Mouse (Mus musculus): ENCODE results near the gene Flywch1. TPM values are rescaled to one million over a fixed set of nuclear protein-coding genes. Genes with fewer than 3 reads are reported as not detected.
A peak's percentile ranks its signal among the peaks of the same experiment; 100 is the strongest.
"Not testable (repeated sequence)": the region's sequence is repeated elsewhere in the genome, so short reads cannot be mapped to it uniquely, and the experiment has no call there.

Gene Flywch1
- total and polyA plus RNA-seq, 3 experiments: 18.8 to 28.3 (median 23.4) TPM

DNA sequence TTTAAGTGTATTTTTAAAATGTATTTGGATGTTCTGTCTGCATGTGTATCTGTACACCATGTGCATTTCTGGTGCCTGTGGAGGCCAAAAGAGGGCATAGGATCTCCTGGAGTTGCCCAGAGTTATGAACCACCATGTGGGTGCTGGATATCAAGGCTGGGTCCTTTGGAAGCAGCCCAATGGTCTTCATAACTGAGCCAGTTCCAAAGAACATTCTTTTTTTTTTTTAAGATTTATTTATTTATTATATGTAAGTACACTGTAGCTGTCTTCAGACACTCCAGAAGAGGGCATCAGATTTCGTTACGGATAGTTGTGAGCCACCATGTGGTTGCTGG, 786 bp upstream of the Flywch1 start:
- dilution Hi-C loops (cut with MboI; ENCODE audit: extremely low pct_ligation_motif_present, extremely low pct_unique_long_range_greater_than_20kb, low sequenced_read_pairs); H3K9me3 ChIP-seq (replicated peaks; ENCODE audit: low read length); H3K27ac ChIP-seq (ENCODE audit: insufficient read depth, low read depth); H3K27me3 ChIP-seq (replicated peaks); DNase-seq (ENCODE audit: extremely low read depth); H3K4me3 ChIP-seq (replicated peaks in 1 of 3; ENCODE audit: low read depth in 2 of 3, low read length in 2 of 3, poor library complexity in 1 of 3); H3K79me2 ChIP-seq (replicated peaks; ENCODE audit: control insufficient read depth, extremely low read depth, insufficient read depth, poor library complexity, severe bottlenecking): not testable (repeated sequence)
- peaks cover 4 to 23% of the 10 kb centered on the region in 2 experiments; a peak in 3 of 4 replicates for H3K4me1 ChIP-seq (ENCODE audit: control insufficient read depth in 1 of 2, insufficient read depth in 2 of 2)
- H3K36me3 ChIP-seq (replicated peaks in 1 of 2; ENCODE audit: control insufficient read depth in 1 of 2, insufficient read depth in 1 of 2, low read length in 1 of 2): peaks cover 0 to 10% of the 10 kb centered on the region in 2 experiments
- H3K4me2 ChIP-seq (ENCODE audit: insufficient read depth, low read depth, poor library complexity, severe bottlenecking): peak overlapping the region; percentile 84; the same call in 1 of the 2 replicates
- in situ Hi-C loops (cut with MboI; ENCODE audit: low pct_ligation_motif_present, low pct_unique_long_range_greater_than_20kb, low sequenced_read_pairs): loop anchor here (5.0 to 10.0 kb wide), 2 partner anchors 35 to 193 kb away; no protein-coding TSS in a partner anchor
- 0 out of 2 replicates have a peak overlapping the region, but pooled peaks have one; percentile 23 for H3K9ac ChIP-seq (ENCODE audit: insufficient read depth, low read depth)

DNA sequence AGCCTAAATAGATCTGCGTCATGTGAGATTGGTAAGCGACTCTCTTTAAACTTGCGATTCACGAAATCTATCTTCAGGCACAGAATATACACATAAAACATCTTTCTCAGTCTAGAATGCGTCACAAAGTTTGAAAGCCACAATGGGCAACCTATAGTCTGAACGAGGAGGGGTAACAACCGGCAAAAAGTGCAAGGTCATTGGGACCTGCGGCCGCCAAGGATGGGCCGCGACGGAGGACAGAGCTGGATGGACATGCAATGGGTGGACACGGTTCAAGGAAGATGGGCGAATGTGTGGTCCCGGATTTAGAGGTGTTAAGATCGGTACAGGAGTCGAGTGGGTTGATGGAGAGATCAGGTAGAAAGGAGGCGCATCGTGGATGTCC, 512 bp downstream of the Flywch1 start:
- dilution Hi-C loops (cut with MboI; ENCODE audit: extremely low pct_ligation_motif_present, extremely low pct_unique_long_range_greater_than_20kb, low sequenced_read_pairs): no loop called here
- H3K9me3 ChIP-seq (replicated peaks; ENCODE audit: low read length): no peaks in the 10 kb centered on the region
- H3K4me2 ChIP-seq (ENCODE audit: insufficient read depth, low read depth, poor library complexity, severe bottlenecking): peak overlapping the region; percentile 76
- no peaks in the 10 kb centered on the region for H3K27me3 ChIP-seq (replicated peaks)
- H3K36me3 ChIP-seq (replicated peaks in 1 of 2; ENCODE audit: control insufficient read depth in 1 of 2, insufficient read depth in 1 of 2, low read length in 1 of 2): peaks cover 0 to 12% of the 10 kb centered on the region in 2 experiments
- peak overlapping the region; percentile 94 for H3K9ac ChIP-seq (ENCODE audit: insufficient read depth, low read depth)
- H3K27ac ChIP-seq (ENCODE audit: insufficient read depth, low read depth): 0 out of 2 replicates have a peak overlapping the region, but pooled peaks have one; percentile 0
- peaks cover 4 to 25% of the 10 kb centered on the region in 2 experiments; a peak in 3 of 4 replicates for H3K4me1 ChIP-seq (ENCODE audit: control insufficient read depth in 1 of 2, insufficient read depth in 2 of 2)
- TF ChIP-seq EP300 (IDR thresholded peaks at IDR 0.05; ENCODE audit: low read length) (0 out of 2 replicates have a peak, but pooled peaks have one; percentile 18), RCOR1 (conservative IDR thresholded peaks at IDR 0.05; ENCODE audit: low read depth, low read length) (no peak)
- peak overlapping the region; percentile 75 to 86 (median 86) for H3K4me3 ChIP-seq (replicated peaks in 1 of 3; ENCODE audit: low read depth in 2 of 3, low read length in 2 of 3, poor library complexity in 1 of 3)
- in situ Hi-C loops (cut with MboI; ENCODE audit: low pct_ligation_motif_present, low pct_unique_long_range_greater_than_20kb, low sequenced_read_pairs): loop anchor here (5.0 to 10.0 kb wide), 2 partner anchors 36 to 194 kb away; no protein-coding TSS in a partner anchor
- no peak for DNase-seq (ENCODE audit: extremely low read depth)
- H3K79me2 ChIP-seq (replicated peaks; ENCODE audit: control insufficient read depth, extremely low read depth, insufficient read depth, poor library complexity, severe bottlenecking): 0 out of 2 replicates have a peak, but pooled peaks cover 4% of the 10 kb centered on the region

DNA sequence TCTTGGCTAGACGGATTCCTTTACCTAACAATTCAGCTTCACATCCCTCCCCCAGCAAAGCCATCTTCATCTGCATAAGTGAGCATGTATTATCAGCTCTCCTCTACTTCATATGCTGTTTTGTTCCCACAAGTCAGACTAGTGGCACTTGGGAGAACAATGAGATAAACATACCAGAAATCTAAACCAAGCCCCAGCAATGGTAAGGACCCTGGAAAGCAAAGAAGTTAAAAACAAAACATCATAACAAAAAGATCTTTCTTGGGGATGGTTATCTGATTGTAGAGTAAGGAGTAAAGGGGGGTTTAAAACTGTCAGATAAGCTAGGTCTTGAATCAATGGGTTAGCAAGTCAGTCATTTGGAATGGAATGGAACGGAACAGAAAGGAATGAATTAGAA, 909 bp downstream of the Flywch1 start:
- peaks cover 4 to 26% of the 10 kb centered on the region in 2 experiments; a peak in 3 of 4 replicates for H3K4me1 ChIP-seq (ENCODE audit: control insufficient read depth in 1 of 2, insufficient read depth in 2 of 2)
- H3K79me2 ChIP-seq (replicated peaks; ENCODE audit: control insufficient read depth, extremely low read depth, insufficient read depth, poor library complexity, severe bottlenecking): 0 out of 2 replicates have a peak, but pooled peaks cover 4% of the 10 kb centered on the region
- H3K4me2 ChIP-seq (ENCODE audit: insufficient read depth, low read depth, poor library complexity, severe bottlenecking): peak overlapping the region; percentile 76
- peaks cover 0 to 12% of the 10 kb centered on the region in 2 experiments for H3K36me3 ChIP-seq (replicated peaks in 1 of 2; ENCODE audit: control insufficient read depth in 1 of 2, insufficient read depth in 1 of 2, low read length in 1 of 2)
- peak overlapping the region; percentile 94 for H3K9ac ChIP-seq (ENCODE audit: insufficient read depth, low read depth)
- no peaks in the 10 kb centered on the region for H3K9me3 ChIP-seq (replicated peaks; ENCODE audit: low read length)
- peak overlapping the region; percentile 75 to 86 (median 86) for H3K4me3 ChIP-seq (replicated peaks in 1 of 3; ENCODE audit: low read depth in 2 of 3, low read length in 2 of 3, poor library complexity in 1 of 3)
- no peaks in the 10 kb centered on the region for H3K27me3 ChIP-seq (replicated peaks)
- DNase-seq (ENCODE audit: extremely low read depth): no peak
- no peak for TF ChIP-seq MAFK (IDR thresholded peaks at IDR 0.05; ENCODE audit: insufficient replicate concordance, low read length)
- no peak for TF ChIP-seq CTCF (conservative IDR thresholded peaks at IDR 0.05 in 1 of 2, IDR thresholded peaks at IDR 0.05 in 1 of 2; ENCODE audit: low read depth in 2 of 2, low read length in 2 of 2)
- TF ChIP-seq NELFE (IDR thresholded peaks at IDR 0.05; ENCODE audit: low read depth, low read length): no peak
- no peak for TF ChIP-seq MAZ (IDR thresholded peaks at IDR 0.05; ENCODE audit: low read depth, low read length)
- no peak for TF ChIP-seq ZKSCAN1 (IDR thresholded peaks at IDR 0.05; ENCODE audit: borderline replicate concordance, low read depth, low read length)
- TF ChIP-seq JUND (conservative IDR thresholded peaks at IDR 0.05; ENCODE audit: low read depth, low read length): no peak
- TF ChIP-seq USF1 (IDR thresholded peaks at IDR 0.05; ENCODE audit: low read depth, low read length): no peak
- TF ChIP-seq CHD1 (IDR thresholded peaks at IDR 0.05; ENCODE audit: low read depth, low read length): no peak
- no peak for TF ChIP-seq UBTF (IDR thresholded peaks at IDR 0.05; ENCODE audit: low read depth, low read length)
- TF ChIP-seq ZC3H11A (IDR thresholded peaks at IDR 0.05; ENCODE audit: low read depth, low read length): no peak
- no peak for TF ChIP-seq HCFC1 (IDR thresholded peaks at IDR 0.05; ENCODE audit: low read depth, low read length)
- no peak for TF ChIP-seq NRF1 (IDR thresholded peaks at IDR 0.05; ENCODE audit: low read depth, low read length)
- no peak for TF ChIP-seq ELF1 (IDR thresholded peaks at IDR 0.05; ENCODE audit: low read depth, low read length)
- TF ChIP-seq EP300 (IDR thresholded peaks at IDR 0.05; ENCODE audit: low read length): no peak
- no peak for TF ChIP-seq BHLHE40 (IDR thresholded peaks at IDR 0.05; ENCODE audit: low read depth, low read length)
- TF ChIP-seq CHD2 (IDR thresholded peaks at IDR 0.05; ENCODE audit: low read length): no peak
- no peak for TF ChIP-seq MXI1 (IDR thresholded peaks at IDR 0.05; ENCODE audit: low read depth, low read length)
- TF ChIP-seq POLR2AphosphoS2 (IDR thresholded peaks at IDR 0.05; ENCODE audit: low read depth, low read length): no peak
- no peak overlapping the region for H3K27ac ChIP-seq (ENCODE audit: insufficient read depth, low read depth)
- dilution Hi-C loops (cut with MboI; ENCODE audit: extremely low pct_ligation_motif_present, extremely low pct_unique_long_range_greater_than_20kb, low sequenced_read_pairs) (no loop called here), in situ Hi-C loops (cut with MboI; ENCODE audit: low pct_ligation_motif_present, low pct_unique_long_range_greater_than_20kb, low sequenced_read_pairs) (loop anchor here (5.0 to 10.0 kb wide), 2 partner anchors 37 to 194 kb away; no protein-coding TSS in a partner anchor)
